Mouse (Mus musculus) left cerebral cortex, adult 18-20 months (tissue): Measurements from ENCODE around the gene Tpst2. TPM values are rescaled to one million over a fixed set of nuclear protein-coding genes. Genes with fewer than 3 reads are reported as not detected.

Source experiments
- DNase-seq, 2 experiments: peaks; one replicate each; pipeline ENCODE4 v3.0.0; 2021 to 2022; ENCODE audit warnings: low spot score in 2 of 2, mixed read lengths in 1 of 2
- total RNA-seq, 2 experiments: library from RNA; stranded (reverse); gene quantifications; 2 replicates each; pipeline ENCODE4 v1.2.3; 2021

The Tpst2 gene
- total RNA-seq, 2 experiments from 2014 or later: 29.6 to 39.3 TPM

DNA sequence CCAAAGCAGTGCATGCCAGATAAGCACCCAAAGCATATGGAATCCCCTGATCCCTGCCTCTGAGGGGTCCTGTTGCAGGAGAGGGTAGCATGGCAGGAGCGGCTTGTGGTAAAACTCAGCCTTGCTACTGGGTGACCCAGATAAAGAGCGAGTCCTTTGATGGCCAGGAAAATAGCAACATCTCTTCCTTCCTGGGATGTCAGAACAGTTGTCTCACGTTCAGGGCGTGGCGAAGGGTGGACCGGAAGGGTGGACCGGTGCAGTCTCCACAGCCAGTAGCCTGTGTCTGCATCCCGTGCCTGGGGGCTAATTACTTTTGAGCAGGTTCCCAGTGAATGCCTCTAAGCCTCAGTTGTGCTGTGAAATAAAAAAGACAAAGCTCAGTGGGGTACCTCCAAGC, 23.3 kb upstream of the Tpst2 start:
- DNase-seq: no peak

DNA sequence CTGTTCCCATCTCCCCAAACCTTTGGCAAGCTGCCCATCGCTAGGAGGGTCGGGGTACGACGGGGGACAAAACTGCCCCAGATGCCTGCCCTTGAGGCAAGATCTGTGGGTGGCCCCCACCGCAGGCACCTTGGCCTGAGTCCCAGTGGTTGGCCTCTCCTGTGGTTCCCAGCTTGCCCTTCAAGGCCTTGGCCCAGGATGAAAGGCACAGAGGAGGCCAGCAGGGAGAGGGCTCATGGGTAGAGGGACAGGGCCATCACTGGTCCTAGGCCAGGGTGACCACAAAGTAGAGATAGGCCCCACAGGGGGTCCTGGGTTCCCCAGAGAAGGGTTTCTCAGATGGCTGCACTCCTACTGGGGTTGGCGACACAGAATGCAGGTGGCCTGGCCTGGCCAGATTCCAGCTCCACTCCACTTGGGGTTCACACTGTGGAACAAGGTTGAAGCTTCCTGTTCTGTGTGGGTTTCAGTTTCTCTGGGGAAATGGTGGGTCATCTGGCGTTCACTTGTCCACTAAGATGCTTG, 22.1 kb upstream of the Tpst2 start:
- DNase-seq: peak; percentile 42 to 48

DNA sequence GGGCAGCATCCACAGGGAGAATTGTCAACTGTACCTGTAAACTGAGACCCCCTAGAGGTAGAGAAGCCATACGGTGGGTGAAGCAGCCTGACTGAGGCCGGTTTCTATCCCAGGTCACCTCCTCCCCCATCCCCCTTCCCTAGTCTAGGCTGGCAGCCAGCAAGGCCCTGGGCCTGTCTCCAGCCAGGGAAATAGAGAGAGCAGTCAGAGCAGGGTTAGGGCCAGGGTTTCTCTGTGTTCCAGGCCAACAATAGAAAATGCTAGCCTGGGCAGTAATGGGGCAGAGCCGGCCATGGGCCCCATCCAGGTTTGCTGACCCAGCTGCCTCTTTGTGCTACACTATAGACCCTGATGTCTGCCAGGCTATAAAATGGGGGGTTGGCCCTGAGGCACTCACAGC, 21.1 kb upstream of the Tpst2 start, which contains the start of gene Crybb1:
Crybb1 (plus strand) TSS at position 390 of the 400 bp plus-strand sequence.
- peak; percentile 43 to 54 for DNase-seq

- no peak for DNase-seq
Measured at GRCm38 (mm10) chr5:112256457-112256856, 20.0 kb upstream of the Tpst2 start.

GRCm38 (mm10) chr5:112257896-112258295, 18.6 kb upstream of the Tpst2 start:
- DNase-seq: no peak

GRCm38 (mm10) chr5:112259862-112260650, 16.4 kb upstream of the Tpst2 start:
- no peak for DNase-seq

DNA sequence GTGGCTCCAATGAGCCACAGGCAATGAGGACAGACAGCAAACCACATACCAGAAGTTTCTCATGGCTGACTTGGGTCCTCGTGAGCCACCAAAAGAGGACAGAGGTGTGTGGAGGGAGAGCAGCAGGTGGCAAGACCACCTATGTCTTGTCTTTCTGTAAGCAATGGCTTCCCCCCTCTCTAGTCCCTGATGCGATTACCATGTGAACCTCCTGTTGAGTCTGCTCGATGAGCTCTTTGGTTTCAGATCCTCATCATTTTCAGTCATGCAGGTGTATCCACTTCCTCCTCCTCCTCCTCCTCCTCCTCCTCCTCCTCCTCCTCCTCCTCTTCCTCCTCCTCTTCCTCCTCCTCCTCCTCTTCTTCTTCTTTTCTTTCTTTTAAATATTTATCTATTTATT, 15.7 kb upstream of the Tpst2 start:
- no peak for DNase-seq

- no peak for DNase-seq
Measured at GRCm38 (mm10) chr5:112264099-112264498, 12.4 kb upstream of the Tpst2 start.

DNA sequence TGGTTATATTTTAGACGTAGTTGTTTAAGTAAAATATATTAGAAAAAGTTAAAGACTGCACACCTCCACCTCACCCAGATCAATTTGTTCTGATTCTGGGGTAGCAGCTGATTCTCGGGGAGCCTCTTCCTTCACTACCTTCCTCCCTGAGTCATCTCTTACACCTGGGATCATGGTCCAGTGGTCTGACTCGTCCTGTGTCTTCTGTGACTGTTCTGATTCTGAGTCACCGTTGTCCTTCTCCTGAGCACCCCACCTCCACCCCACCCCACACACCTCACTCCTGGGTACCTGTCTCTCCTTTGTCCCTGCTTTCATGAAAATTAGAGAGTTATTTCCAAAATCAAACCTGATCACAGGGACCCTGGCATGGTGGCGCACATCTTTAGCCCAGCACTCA, 11.4 kb upstream of the Tpst2 start:
- DNase-seq: no peak

GRCm38 (mm10) chr5:112265515-112265914, 11.0 kb upstream of the Tpst2 start:
- no peak for DNase-seq

- DNase-seq: no peak
Measured at GRCm38 (mm10) chr5:112266011-112266777, 10.3 kb upstream of the Tpst2 start.

- DNase-seq: peak; percentile 42 to 56
Measured at GRCm38 (mm10) chr5:112270764-112271541, 5.5 kb upstream of the Tpst2 start.

GRCm38 (mm10) chr5:112272934-112273333, 3.6 kb upstream of the Tpst2 start:
- no peak for DNase-seq

GRCm38 (mm10) chr5:112273746-112274463, 2.6 kb upstream of the Tpst2 start:
- no peak for DNase-seq

- no peak for DNase-seq
Measured at GRCm38 (mm10) chr5:112275021-112275804, 1.3 kb upstream of the Tpst2 start.

DNA sequence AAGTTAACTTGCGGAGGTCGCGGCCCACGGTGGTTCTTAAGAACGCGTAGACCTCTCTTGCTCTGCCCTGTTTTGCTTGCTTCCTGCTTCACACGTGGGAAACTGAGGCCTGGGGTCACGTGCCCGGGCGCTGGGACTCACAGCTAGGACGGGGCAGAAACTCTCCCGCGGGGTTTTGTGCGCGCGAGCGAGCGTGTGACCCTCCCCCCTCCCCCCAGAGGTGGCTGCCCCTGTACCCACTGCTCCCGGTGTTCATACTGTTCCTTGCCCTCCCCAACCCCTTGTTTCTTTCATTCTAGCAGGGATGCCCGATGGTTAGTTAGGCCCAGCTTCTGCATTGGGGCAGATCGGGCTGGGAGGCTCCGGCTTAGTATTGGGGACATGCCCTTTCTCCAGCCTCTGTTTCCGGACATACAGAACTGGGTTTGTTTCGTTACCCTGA, 437 bp downstream of the Tpst2 start:
- DNase-seq: no peak

DNA sequence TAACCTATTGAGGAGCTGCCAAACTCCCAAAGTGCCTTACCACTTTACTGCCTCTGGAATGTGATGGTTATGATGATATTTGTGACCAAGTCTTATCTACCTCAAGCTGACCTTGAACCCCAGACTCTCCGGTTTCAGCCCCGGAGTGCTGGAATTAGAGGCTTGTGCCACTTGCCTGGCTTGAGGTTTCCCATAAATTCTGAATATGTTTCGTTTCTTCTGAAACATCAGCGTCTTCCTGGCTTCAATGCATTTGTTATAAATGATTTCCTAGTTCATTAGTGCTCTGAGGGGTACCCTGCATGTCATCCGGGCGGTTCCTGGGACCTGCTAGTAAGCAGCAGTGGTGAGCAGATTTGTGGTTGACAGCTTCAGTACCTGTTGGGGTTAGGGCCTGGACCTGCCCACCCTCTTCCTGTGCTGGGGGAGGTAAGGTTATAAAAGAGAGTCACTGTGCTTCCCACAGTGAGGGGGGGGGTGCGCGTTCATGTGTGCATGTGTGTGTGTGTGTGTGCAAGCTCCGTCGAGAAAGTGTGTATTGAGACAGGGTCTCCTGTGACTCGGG, 1.5 kb downstream of the Tpst2 start:
- DNase-seq: no peak

- DNase-seq: no peak
Measured at GRCm38 (mm10) chr5:112279181-112280021, 2.9 kb downstream of the Tpst2 start.

GRCm38 (mm10) chr5:112280151-112280550, 3.7 kb downstream of the Tpst2 start:
- DNase-seq: no peak
